Mouse (Mus musculus): ENCODE results near the gene Ppfibp2. TPM values are rescaled to one million over a fixed set of nuclear protein-coding genes. Genes with fewer than 3 reads are reported as not detected.

Ppfibp2 gene
- polyA plus RNA-seq, 1 experiment, result 0.60 TPM

DNA sequence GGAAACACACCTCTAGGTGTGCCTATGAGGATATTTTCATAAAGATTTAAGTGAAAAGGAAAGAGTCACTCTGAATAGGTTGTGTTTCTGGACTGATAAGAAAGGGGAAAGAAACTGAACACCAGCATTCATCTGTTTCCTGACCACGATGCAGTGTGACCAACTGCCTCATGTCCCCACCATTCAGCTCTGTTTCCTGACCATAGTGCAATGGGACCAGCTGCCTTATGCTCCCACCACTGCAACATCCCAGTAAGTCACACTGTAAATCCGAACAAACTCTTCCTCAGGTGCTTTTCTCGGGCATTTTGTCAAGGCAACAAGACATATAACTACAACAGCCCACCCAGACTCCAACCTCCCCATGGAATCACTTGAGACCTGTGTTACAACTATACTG, 33.4 kb upstream of the Ppfibp2 start:
- no peak overlapping the region for H3K4me2 ChIP-seq (ENCODE audit: low read depth)
- no peaks in the 10 kb centered on the region for H3K36me3 ChIP-seq (ENCODE audit: control insufficient read depth, insufficient read depth)
- H3K27me3 ChIP-seq (ENCODE audit: control insufficient read depth, insufficient read depth, insufficient read length), result no peaks in the 10 kb centered on the region
- H3K79me2 ChIP-seq (ENCODE audit: control insufficient read depth, insufficient read depth), result no peaks in the 10 kb centered on the region
- H3K4me3 ChIP-seq, result no peak overlapping the region
- TF ChIP-seq POLR2A (IDR thresholded peaks at IDR 0.05; ENCODE audit: insufficient read length, low read depth) (no peak), TCF12 (IDR thresholded peaks at IDR 0.05; ENCODE audit: insufficient read depth, poor library complexity, severe bottlenecking) (no peak), CEBPB (IDR thresholded peaks at IDR 0.05; ENCODE audit: insufficient read depth, poor library complexity, severe bottlenecking) (no peak), REST (IDR thresholded peaks at IDR 0.05; ENCODE audit: insufficient read depth, insufficient read length) (no peak), MAX (IDR thresholded peaks at IDR 0.05; ENCODE audit: low read depth) (no peak), TCF3 (IDR thresholded peaks at IDR 0.05; ENCODE audit: insufficient read length, low read depth) (no peak), MYOG (IDR thresholded peaks at IDR 0.05; ENCODE audit: control insufficient read depth in 1 of 3, insufficient read depth in 1 of 3, insufficient read length in 2 of 3, low read depth in 2 of 3) (no peak), SRF (IDR thresholded peaks at IDR 0.05; ENCODE audit: control insufficient read depth, insufficient read length, low read depth) (no peak), USF1 (IDR thresholded peaks at IDR 0.05; ENCODE audit: low read depth) (no peak), E2F4 (IDR thresholded peaks at IDR 0.05; ENCODE audit: insufficient read depth) (no peak), MYOD1 (IDR thresholded peaks at IDR 0.05; ENCODE audit: control insufficient read depth in 1 of 3, insufficient read length in 2 of 3, low read depth in 2 of 3) (no peak), POLR2AphosphoS2 (IDR thresholded peaks at IDR 0.05; ENCODE audit: insufficient read length, low read depth) (no peak)
- H3ac ChIP-seq (ENCODE audit: control insufficient read depth, insufficient read length), result no peak overlapping the region

DNA sequence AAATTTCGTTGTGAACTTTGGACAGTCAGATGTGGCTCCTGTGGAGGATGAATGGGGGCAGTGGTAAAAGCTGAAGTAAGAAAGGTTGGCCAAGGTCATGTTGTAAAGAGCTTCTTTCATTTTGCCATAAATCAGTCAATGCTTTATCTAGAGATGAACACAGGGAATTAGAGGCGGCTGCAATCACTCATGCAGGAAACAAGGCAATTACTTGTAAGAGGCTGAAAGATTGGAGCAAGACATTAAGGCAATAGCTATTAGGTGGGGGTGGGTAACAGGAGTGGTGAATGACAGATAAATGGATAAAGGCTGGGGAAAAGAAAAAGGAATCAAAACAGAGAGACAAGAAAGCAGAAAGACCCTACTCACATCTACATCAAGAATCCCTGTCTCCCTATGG, 31.3 kb upstream of the Ppfibp2 start:
- H3K4me3 ChIP-seq, result no peak overlapping the region
- no peak overlapping the region for H3ac ChIP-seq (ENCODE audit: control insufficient read depth, insufficient read length)
- TF ChIP-seq TCF12 (IDR thresholded peaks at IDR 0.05; ENCODE audit: insufficient read depth, poor library complexity, severe bottlenecking), result no peak
- no peak for TF ChIP-seq CEBPB (IDR thresholded peaks at IDR 0.05; ENCODE audit: insufficient read depth, poor library complexity, severe bottlenecking)
- TF ChIP-seq REST (IDR thresholded peaks at IDR 0.05; ENCODE audit: insufficient read depth, insufficient read length), result no peak
- H3K36me3 ChIP-seq (ENCODE audit: control insufficient read depth, insufficient read depth), result no peaks in the 10 kb centered on the region
- H3K27me3 ChIP-seq (ENCODE audit: control insufficient read depth, insufficient read depth, insufficient read length), result no peaks in the 10 kb centered on the region
- no peaks in the 10 kb centered on the region for H3K79me2 ChIP-seq (ENCODE audit: control insufficient read depth, insufficient read depth)
- no peak overlapping the region for H3K4me2 ChIP-seq (ENCODE audit: low read depth)

DNA sequence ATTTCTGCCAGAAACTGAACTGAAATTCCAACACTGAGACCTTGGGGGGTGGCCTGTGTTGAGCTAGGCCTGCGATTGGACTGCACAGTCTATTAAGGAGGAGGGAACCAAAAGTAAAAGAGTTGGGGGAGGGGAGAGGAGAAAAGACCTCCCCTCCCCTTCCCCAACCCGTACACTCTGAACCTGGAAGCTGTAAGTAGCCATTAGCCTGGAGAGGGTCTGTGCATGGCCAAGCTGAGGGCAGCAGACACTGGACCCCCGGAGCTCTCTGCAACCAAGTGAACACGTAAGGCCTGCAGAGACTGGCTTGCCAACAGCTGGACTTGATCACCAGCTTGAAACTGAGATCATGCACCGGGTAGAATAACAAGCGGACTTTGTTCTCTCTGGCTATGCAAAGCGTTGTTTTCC, 27.7 kb upstream of the Ppfibp2 start, which contains the start of gene Olfml1:
Gene Olfml1, plus strand, starts transcription at position 186 of the 411 bp plus-strand sequence.
- H3K4me2 ChIP-seq (ENCODE audit: low read depth), result no peak within 1 kb of the TSS
- H3K4me3 ChIP-seq, result no peak within 1 kb of the TSS
- H3K27me3 ChIP-seq (ENCODE audit: control insufficient read depth, insufficient read depth, insufficient read length), result no peaks in the 10 kb centered on the region
- H3K36me3 ChIP-seq (ENCODE audit: control insufficient read depth, insufficient read depth), result no peaks in the 10 kb centered on the region
- TF ChIP-seq MYOG (IDR thresholded peaks at IDR 0.05; ENCODE audit: control insufficient read depth in 1 of 3, insufficient read depth in 1 of 3, insufficient read length in 2 of 3, low read depth in 2 of 3) (no peak), USF1 (IDR thresholded peaks at IDR 0.05; ENCODE audit: low read depth) (no peak), CEBPB (IDR thresholded peaks at IDR 0.05; ENCODE audit: insufficient read depth, poor library complexity, severe bottlenecking) (no peak), E2F4 (IDR thresholded peaks at IDR 0.05; ENCODE audit: insufficient read depth) (no peak), SRF (IDR thresholded peaks at IDR 0.05; ENCODE audit: control insufficient read depth, insufficient read length, low read depth) (no peak), POLR2A (IDR thresholded peaks at IDR 0.05; ENCODE audit: insufficient read length, low read depth) (no peak), MAX (IDR thresholded peaks at IDR 0.05; ENCODE audit: low read depth) (no peak), MYOD1 (IDR thresholded peaks at IDR 0.05; ENCODE audit: control insufficient read depth in 1 of 3, insufficient read length in 2 of 3, low read depth in 2 of 3) (no peak), TCF12 (IDR thresholded peaks at IDR 0.05; ENCODE audit: insufficient read depth, poor library complexity, severe bottlenecking) (no peak), POLR2AphosphoS2 (IDR thresholded peaks at IDR 0.05; ENCODE audit: insufficient read length, low read depth) (no peak), TCF3 (IDR thresholded peaks at IDR 0.05; ENCODE audit: insufficient read length, low read depth) (no peak), REST (IDR thresholded peaks at IDR 0.05; ENCODE audit: insufficient read depth, insufficient read length) (no peak)
- no peak within 1 kb of the TSS for H3ac ChIP-seq (ENCODE audit: control insufficient read depth, insufficient read length)
- no peaks in the 10 kb centered on the region for H3K79me2 ChIP-seq (ENCODE audit: control insufficient read depth, insufficient read depth)

DNA sequence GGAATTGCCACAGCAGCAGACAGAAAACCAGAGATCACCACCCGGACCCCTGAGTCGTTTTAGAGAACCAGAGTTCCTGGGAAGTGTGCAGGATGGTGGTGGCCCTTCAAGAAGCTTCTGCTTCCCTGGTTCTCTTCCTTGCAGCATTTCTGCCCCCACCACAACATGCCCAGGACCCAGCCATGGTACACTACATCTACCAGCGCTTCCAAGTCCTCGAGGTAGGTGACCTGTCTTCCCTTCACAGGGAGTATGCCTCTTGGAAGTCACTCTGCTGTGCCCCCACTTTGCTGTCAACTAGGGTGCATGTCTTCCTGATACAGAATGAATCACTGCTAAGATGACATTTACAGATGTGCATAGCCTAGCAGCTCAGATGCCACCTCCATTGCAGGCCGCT, 27.3 kb upstream of the Ppfibp2 start:
- H3K4me3 ChIP-seq, result no peak overlapping the region
- no peaks in the 10 kb centered on the region for H3K79me2 ChIP-seq (ENCODE audit: control insufficient read depth, insufficient read depth)
- no peaks in the 10 kb centered on the region for H3K36me3 ChIP-seq (ENCODE audit: control insufficient read depth, insufficient read depth)
- no peak overlapping the region for H3K4me2 ChIP-seq (ENCODE audit: low read depth)
- no peak for TF ChIP-seq E2F4 (IDR thresholded peaks at IDR 0.05; ENCODE audit: insufficient read depth)
- TF ChIP-seq TCF12 (IDR thresholded peaks at IDR 0.05; ENCODE audit: insufficient read depth, poor library complexity, severe bottlenecking), result no peak
- TF ChIP-seq USF1 (IDR thresholded peaks at IDR 0.05; ENCODE audit: low read depth), result no peak
- no peak for TF ChIP-seq REST (IDR thresholded peaks at IDR 0.05; ENCODE audit: insufficient read depth, insufficient read length)
- TF ChIP-seq MYOG (IDR thresholded peaks at IDR 0.05; ENCODE audit: control insufficient read depth in 1 of 3, insufficient read depth in 1 of 3, insufficient read length in 2 of 3, low read depth in 2 of 3), result no peak
- TF ChIP-seq POLR2A (IDR thresholded peaks at IDR 0.05; ENCODE audit: insufficient read length, low read depth), result no peak
- no peak for TF ChIP-seq CEBPB (IDR thresholded peaks at IDR 0.05; ENCODE audit: insufficient read depth, poor library complexity, severe bottlenecking)
- TF ChIP-seq POLR2AphosphoS2 (IDR thresholded peaks at IDR 0.05; ENCODE audit: insufficient read length, low read depth), result no peak
- TF ChIP-seq MYOD1 (IDR thresholded peaks at IDR 0.05; ENCODE audit: control insufficient read depth in 1 of 3, insufficient read length in 2 of 3, low read depth in 2 of 3), result no peak
- no peak for TF ChIP-seq SRF (IDR thresholded peaks at IDR 0.05; ENCODE audit: control insufficient read depth, insufficient read length, low read depth)
- no peak for TF ChIP-seq MAX (IDR thresholded peaks at IDR 0.05; ENCODE audit: low read depth)
- TF ChIP-seq TCF3 (IDR thresholded peaks at IDR 0.05; ENCODE audit: insufficient read length, low read depth), result no peak
- H3ac ChIP-seq (ENCODE audit: control insufficient read depth, insufficient read length), result no peak overlapping the region
- H3K27me3 ChIP-seq (ENCODE audit: control insufficient read depth, insufficient read depth, insufficient read length), result no peaks in the 10 kb centered on the region

DNA sequence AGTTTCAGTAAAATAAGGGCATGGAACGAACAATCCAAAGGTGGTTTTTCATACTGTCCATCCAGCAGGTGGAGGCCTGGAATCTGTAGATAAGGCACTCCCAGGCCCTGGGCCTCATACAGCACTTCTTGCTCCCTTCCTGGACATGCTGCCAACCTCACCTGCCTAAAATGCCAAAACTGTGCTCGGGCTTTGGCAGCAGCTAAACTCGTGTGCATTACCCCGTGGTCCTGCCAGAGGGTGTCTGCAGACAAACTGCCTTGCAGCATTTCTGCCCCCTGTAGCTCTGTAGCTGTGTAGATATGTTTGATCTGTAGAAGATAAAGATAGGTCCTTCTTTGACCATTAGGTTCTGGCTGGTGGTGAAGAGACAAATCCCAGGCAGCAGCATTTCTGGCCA, 26.0 kb upstream of the Ppfibp2 start:
- Histone ChIP-seq H3K79me2 (ENCODE audit: control insufficient read depth, insufficient read depth) (no peaks in the 10 kb centered on the region), H3K4me3 (no peak overlapping the region), H3ac (ENCODE audit: control insufficient read depth, insufficient read length) (no peak overlapping the region), H3K36me3 (ENCODE audit: control insufficient read depth, insufficient read depth) (no peaks in the 10 kb centered on the region), H3K4me2 (ENCODE audit: low read depth) (no peak overlapping the region), H3K27me3 (ENCODE audit: control insufficient read depth, insufficient read depth, insufficient read length) (no peaks in the 10 kb centered on the region)
- TF ChIP-seq TCF3 (IDR thresholded peaks at IDR 0.05; ENCODE audit: insufficient read length, low read depth), result no peak
- no peak for TF ChIP-seq MYOG (IDR thresholded peaks at IDR 0.05; ENCODE audit: control insufficient read depth in 1 of 3, insufficient read depth in 1 of 3, insufficient read length in 2 of 3, low read depth in 2 of 3)
- TF ChIP-seq POLR2A (IDR thresholded peaks at IDR 0.05; ENCODE audit: insufficient read length, low read depth), result no peak
- no peak for TF ChIP-seq SRF (IDR thresholded peaks at IDR 0.05; ENCODE audit: control insufficient read depth, insufficient read length, low read depth)
- no peak for TF ChIP-seq TCF12 (IDR thresholded peaks at IDR 0.05; ENCODE audit: insufficient read depth, poor library complexity, severe bottlenecking)
- no peak for TF ChIP-seq E2F4 (IDR thresholded peaks at IDR 0.05; ENCODE audit: insufficient read depth)
- TF ChIP-seq MAX (IDR thresholded peaks at IDR 0.05; ENCODE audit: low read depth), result no peak
- TF ChIP-seq POLR2AphosphoS2 (IDR thresholded peaks at IDR 0.05; ENCODE audit: insufficient read length, low read depth), result no peak
